Mouse (Mus musculus) lung, embryonic 16.5 days (tissue): Measurements from ENCODE around the gene Nudt4. TPM values are rescaled to one million over a fixed set of nuclear protein-coding genes. Genes with fewer than 3 reads are reported as not detected.

ENCODE experiments used
- ATAC-seq: fragments of 200-750 bp; cut with Nextera tagmentation; 2 replicates; pipeline ENCODE4 v1.8.0; 2017; ENCODE audit warnings: low read depth, mild to moderate bottlenecking, moderate library complexity
- H3K27ac ChIP-seq: fragments of 300-500 bp; sonication (generic); 2 replicates; pipeline ENCODE4 v1.5.1; 2014; ENCODE audit warnings: mild to moderate bottlenecking, control low read depth, low read length
- H3K27me3 ChIP-seq: fragments of 300-500 bp; sonication (generic); 2 replicates; pipeline ENCODE4 v1.6.1; 2014; ENCODE audit warnings: low read depth, low read length, mixed read lengths; ENCODE audit not compliant: control insufficient read depth, insufficient read depth
- H3K36me3 ChIP-seq: fragments of 300-500 bp; sonication (generic); 2 replicates; pipeline ENCODE4 v1.6.1; 2014; ENCODE audit warnings: low read length; ENCODE audit not compliant: control insufficient read depth, insufficient read depth
- H3K4me1 ChIP-seq: fragments of 300-500 bp; sonication (generic); replicated peaks from 2 replicates; pipeline ENCODE4 v1.6.1; 2014; ENCODE audit warnings: low read length, mixed read lengths; ENCODE audit not compliant: control insufficient read depth, insufficient read depth
- H3K4me2 ChIP-seq: fragments of 300-500 bp; sonication (generic); 2 replicates; pipeline ENCODE4 v1.6.1; 2014; ENCODE audit warnings: low read depth, low read length, control low read depth
- H3K4me3 ChIP-seq: fragments of 300-500 bp; sonication (generic); 2 replicates; pipeline ENCODE4 v1.5.1; 2014; ENCODE audit warnings: mild to moderate bottlenecking, low read length, control low read depth
- H3K9ac ChIP-seq: fragments of 300-500 bp; sonication (generic); 2 replicates; pipeline ENCODE4 v1.6.1; 2014; ENCODE audit warnings: low read length, control low read depth
- H3K9me3 ChIP-seq: fragments of 300-500 bp; sonication (generic); 2 replicates; pipeline ENCODE4 v1.6.1; 2016; ENCODE audit warnings: low read length; ENCODE audit not compliant: control insufficient read depth
- WGBS: fragments of 180-500 bp; shearing (Covaris S2); extraction: QIAGEN DNeasy Blood & Tissue Kit; methylation state at CpG from one replicate; pipeline ENCODE4 v1.1.7; 2014; 5-methylcytosine and 5-hydroxymethylcytosine counted together
- polyA plus RNA-seq: library from polyadenylated mRNA; unstranded; fragments of >200 nt; fragmentation: Nextera tagmentation; extraction: Ambion mirVana; gene quantifications from 2 replicates; pipeline ENCODE4 v1.2.1, GENCODE M21; 2015

Nudt4 gene
- polyA plus RNA-seq, 1 experiment from 2014 or later, result 59.3 TPM

- no peak overlapping the region for H3K9ac ChIP-seq
- no peak for ATAC-seq
- H3K4me3 ChIP-seq, result no peak overlapping the region
- no peak overlapping the region for H3K27ac ChIP-seq
- WGBS, result 84% methylated on average over 8 of the region's 8 CpGs
- no peaks in the 10 kb centered on the region for H3K27me3 ChIP-seq
- H3K9me3 ChIP-seq, result no peaks in the 10 kb centered on the region
- no peaks in the 10 kb centered on the region for H3K4me1 ChIP-seq
- no peak overlapping the region for H3K4me2 ChIP-seq
- no peaks in the 10 kb centered on the region for H3K36me3 ChIP-seq
These were observed 28.3 kb downstream of the Nudt4 start for GRCm38 (mm10) chr10:95535399-95536221.

- Histone ChIP-seq H3K9ac (no peak overlapping the region), H3K9me3 (no peaks in the 10 kb centered on the region), H3K27ac (no peak overlapping the region), H3K36me3 (no peaks in the 10 kb centered on the region), H3K27me3 (no peaks in the 10 kb centered on the region), H3K4me1 (peaks cover 10% of the 10 kb centered on the region), H3K4me3 (no peak overlapping the region), H3K4me2 (no peak overlapping the region)
- WGBS, result 81% methylated on average over 7 of the region's 7 CpGs
- ATAC-seq, result no peak
These were observed 30.6 kb downstream of the Nudt4 start for GRCm38 (mm10) chr10:95533382-95533781.

GRCm38 (mm10) chr10:95532916-95533315, 31.0 kb downstream of the Nudt4 start:
- Histone ChIP-seq H3K4me1 (peaks cover 13% of the 10 kb centered on the region), H3K27ac (no peak overlapping the region), H3K9ac (no peak overlapping the region), H3K4me2 (no peak overlapping the region), H3K9me3 (no peaks in the 10 kb centered on the region), H3K36me3 (no peaks in the 10 kb centered on the region), H3K4me3 (no peak overlapping the region), H3K27me3 (no peaks in the 10 kb centered on the region)
- ATAC-seq, result no peak
- 88% methylated on average over 5 of the region's 5 CpGs for WGBS

GRCm38 (mm10) chr10:95530551-95531121, 33.3 kb downstream of the Nudt4 start:
- no peaks in the 10 kb centered on the region for H3K36me3 ChIP-seq
- H3K4me1 ChIP-seq, result peaks cover 21% of the 10 kb centered on the region
- no peak for ATAC-seq
- H3K27me3 ChIP-seq, result no peaks in the 10 kb centered on the region
- 76% methylated on average over 2 of the region's 2 CpGs for WGBS
- no peak overlapping the region for H3K9ac ChIP-seq
- H3K9me3 ChIP-seq, result no peaks in the 10 kb centered on the region
- H3K27ac ChIP-seq, result no peak overlapping the region
- no peak overlapping the region for H3K4me3 ChIP-seq
- no peak overlapping the region for H3K4me2 ChIP-seq

- Histone ChIP-seq H3K27ac (peak overlapping the region; percentile 93), H3K4me2 (peak overlapping the region; percentile 29; the same call in 1 of the 2 replicates), H3K4me1 (peaks cover 29% of the 10 kb centered on the region), H3K4me3 (no peak overlapping the region), H3K27me3 (no peaks in the 10 kb centered on the region), H3K9me3 (no peaks in the 10 kb centered on the region), H3K36me3 (no peaks in the 10 kb centered on the region; the same call in 1 of the 2 replicates), H3K9ac (peak overlapping the region; percentile 15; the same call in 1 of the 2 replicates)
- 52% methylated on average over 5 of the region's 5 CpGs for WGBS
- peak; percentile 87 for ATAC-seq
These were observed 37.3 kb downstream of the Nudt4 start for GRCm38 (mm10) chr10:95526495-95527122.

GRCm38 (mm10) chr10:95525871-95526270, 38.1 kb downstream of the Nudt4 start:
- no peak overlapping the region for H3K4me3 ChIP-seq
- H3K27ac ChIP-seq, result peak overlapping the region; percentile 93
- H3K9me3 ChIP-seq, result no peaks in the 10 kb centered on the region
- no peak overlapping the region for H3K9ac ChIP-seq
- H3K4me1 ChIP-seq, result peaks cover 29% of the 10 kb centered on the region
- H3K4me2 ChIP-seq, result no peak overlapping the region
- WGBS, result 85% methylated on average over 5 of the region's 5 CpGs
- ATAC-seq, result no peak
- H3K36me3 ChIP-seq, result no peaks in the 10 kb centered on the region; the same call in 1 of the 2 replicates
- H3K27me3 ChIP-seq, result no peaks in the 10 kb centered on the region

GRCm38 (mm10) chr10:95525037-95525675, 38.8 kb downstream of the Nudt4 start:
- ATAC-seq, result no peak
- no peak overlapping the region for H3K4me2 ChIP-seq
- H3K4me1 ChIP-seq, result peaks cover 29% of the 10 kb centered on the region
- peak overlapping the region; percentile 93 for H3K27ac ChIP-seq
- WGBS, result 36% methylated on average over 6 of the region's 6 CpGs
- no peaks in the 10 kb centered on the region for H3K27me3 ChIP-seq
- H3K4me3 ChIP-seq, result no peak overlapping the region
- H3K36me3 ChIP-seq, result no peaks in the 10 kb centered on the region; the same call in 1 of the 2 replicates
- no peaks in the 10 kb centered on the region for H3K9me3 ChIP-seq
- H3K9ac ChIP-seq, result no peak overlapping the region

GRCm38 (mm10) chr10:95517656-95518055, 46.3 kb downstream of the Nudt4 start:
- Histone ChIP-seq H3K4me3 (no peak overlapping the region), H3K4me2 (no peak overlapping the region), H3K4me1 (peaks cover 17% of the 10 kb centered on the region), H3K9ac (no peak overlapping the region), H3K27ac (no peak overlapping the region), H3K36me3 (no peaks in the 10 kb centered on the region; the same call in 1 of the 2 replicates), H3K27me3 (no peaks in the 10 kb centered on the region), H3K9me3 (no peaks in the 10 kb centered on the region)
- WGBS, result 90% methylated on average over 6 of the region's 6 CpGs
- no peak for ATAC-seq
